Mouse (Mus musculus) brain, embryonic 18.5 days (tissue): ENCODE data around the gene Rap1b.

Experiments
- DNase-seq: peaks from one replicate; pipeline ENCODE4 v3.0.0-alpha.2; 2012; ENCODE audit warnings: low read depth, low spot score

The Rap1b gene

GRCm38 (mm10) chr10:117770286-117771130, 75.3 kb downstream of the Rap1b start:
- no peak for DNase-seq

GRCm38 (mm10) chr10:117769541-117770285, 76.1 kb downstream of the Rap1b start:
- no peak for DNase-seq

GRCm38 (mm10) chr10:117768141-117768440, 77.7 kb downstream of the Rap1b start:
- no peak for DNase-seq

GRCm38 (mm10) chr10:117767286-117768140, 78.3 kb downstream of the Rap1b start:
- DNase-seq: no peak

- DNase-seq: no peak
Observed at GRCm38 (mm10) chr10:117766896-117767160, 79.0 kb downstream of the Rap1b start.

- DNase-seq: no peak
Observed at GRCm38 (mm10) chr10:117766111-117766895, 79.5 kb downstream of the Rap1b start.

GRCm38 (mm10) chr10:117765116-117765894, 80.5 kb downstream of the Rap1b start:
- DNase-seq: no peak

- no peak for DNase-seq
Observed at GRCm38 (mm10) chr10:117764598-117764997, 81.2 kb downstream of the Rap1b start.
